Mouse (Mus musculus): ENCODE measurements around the gene Ndufs3. TPM values are rescaled to one million over a fixed set of nuclear protein-coding genes. Genes with fewer than 3 reads are reported as not detected.

Ndufs3 gene
- polyA plus RNA-seq, 1 experiment, result 268 TPM

DNA sequence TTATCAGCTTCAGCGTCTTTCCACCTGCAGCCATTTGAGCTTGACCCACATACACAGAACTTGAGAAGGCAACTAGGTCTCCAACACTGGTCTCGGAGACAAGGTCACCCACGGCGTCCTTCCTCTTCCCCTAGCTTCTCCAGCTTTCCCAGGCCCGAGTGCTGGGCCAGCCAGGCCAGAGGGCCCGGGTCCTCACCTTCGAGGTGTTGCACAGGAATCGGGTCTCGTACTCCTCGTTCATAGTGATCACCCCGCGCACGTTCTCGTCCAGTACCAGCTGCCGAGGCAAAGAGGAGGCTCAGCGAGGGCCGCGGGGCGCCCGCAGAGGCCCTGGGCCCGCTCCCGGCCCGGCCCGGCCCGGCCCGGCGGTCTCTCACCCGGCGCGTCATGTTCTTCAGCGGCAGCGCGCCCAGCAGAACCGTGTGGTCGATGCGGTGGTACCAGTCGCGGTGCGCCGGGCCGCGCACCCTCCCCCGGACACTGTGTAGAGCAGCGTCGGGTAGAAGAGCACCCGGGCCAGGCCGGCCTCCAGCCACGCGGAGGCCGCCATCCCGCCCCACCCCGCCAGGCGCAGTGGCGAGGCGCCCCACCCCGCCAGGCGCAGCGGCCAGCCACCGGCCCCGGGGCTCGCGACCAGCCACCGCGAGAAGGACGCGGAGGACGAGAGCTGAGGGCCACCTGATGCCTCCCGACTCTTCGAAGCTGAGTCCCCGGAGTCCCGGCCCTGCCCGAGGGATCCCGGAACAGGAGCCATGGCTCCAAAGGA, 12.8 kb upstream of the Ndufs3 start:
- H3K36me3 ChIP-seq (ENCODE audit: control insufficient read depth, insufficient read depth), result peaks cover 5% of the 10 kb centered on the region
- H3K79me2 ChIP-seq (ENCODE audit: control insufficient read depth, insufficient read depth), result peaks cover 43% of the 10 kb centered on the region
- peak overlapping the region; percentile 78 for H3K4me3 ChIP-seq
- peak overlapping the region; percentile 97 for H3K4me2 ChIP-seq (ENCODE audit: low read depth)
- peak in 1 of 3 experiments; percentile 32 for TF ChIP-seq MYOD1 (IDR thresholded peaks at IDR 0.05; ENCODE audit: control insufficient read depth in 1 of 3, insufficient read length in 2 of 3, low read depth in 2 of 3)
- no peak for TF ChIP-seq TCF3 (IDR thresholded peaks at IDR 0.05; ENCODE audit: insufficient read length, low read depth)
- TF ChIP-seq POLR2AphosphoS2 (IDR thresholded peaks at IDR 0.05; ENCODE audit: insufficient read length, low read depth), result peak; percentile 23
- peak; percentile 80 for TF ChIP-seq POLR2A (IDR thresholded peaks at IDR 0.05; ENCODE audit: insufficient read length, low read depth)
- no peaks in the 10 kb centered on the region for H3K27me3 ChIP-seq (ENCODE audit: control insufficient read depth, insufficient read depth, insufficient read length)
- H3ac ChIP-seq (ENCODE audit: control insufficient read depth, insufficient read length), result peak overlapping the region; percentile 76

DNA sequence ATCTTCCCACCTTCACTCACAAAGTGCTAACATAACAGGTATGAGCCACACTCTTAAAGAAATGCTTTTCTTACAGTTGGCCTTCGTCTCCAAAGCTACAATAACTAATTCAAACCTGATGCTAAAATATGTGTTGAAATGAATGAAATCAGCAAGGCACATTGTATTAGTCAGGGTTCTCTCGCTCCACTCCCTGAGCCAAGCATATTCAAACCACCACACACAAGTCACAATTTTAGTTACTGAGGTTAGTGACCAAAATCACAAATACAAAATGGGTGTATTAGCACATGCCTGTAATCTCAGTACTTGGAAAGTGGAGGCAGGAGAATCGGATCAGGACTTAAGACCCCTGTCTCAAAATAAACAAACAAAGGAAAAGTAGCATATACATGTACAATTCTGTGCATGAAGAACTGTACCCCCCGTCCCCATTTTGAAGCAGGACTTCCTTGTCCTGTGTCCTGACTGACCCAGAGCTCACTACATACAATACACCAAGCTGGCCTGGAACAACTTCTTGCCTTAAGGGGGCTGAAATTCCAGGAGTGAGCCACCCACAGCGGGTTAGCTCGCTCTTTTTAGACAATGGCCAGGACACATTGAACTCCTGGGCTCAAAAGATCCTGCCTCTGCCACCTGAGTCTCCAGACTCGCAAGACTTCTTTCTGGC, 12.1 kb upstream of the Ndufs3 start:
- Histone ChIP-seq H3K36me3 (ENCODE audit: control insufficient read depth, insufficient read depth) (peaks cover 7% of the 10 kb centered on the region), H3K27me3 (ENCODE audit: control insufficient read depth, insufficient read depth, insufficient read length) (no peaks in the 10 kb centered on the region), H3K79me2 (ENCODE audit: control insufficient read depth, insufficient read depth) (peaks cover 43% of the 10 kb centered on the region), H3K4me2 (ENCODE audit: low read depth) (peak overlapping the region; percentile 97), H3K4me3 (peak overlapping the region; percentile 78), H3ac (ENCODE audit: control insufficient read depth, insufficient read length) (peak overlapping the region; percentile 76)
- TF ChIP-seq SRF (IDR thresholded peaks at IDR 0.05; ENCODE audit: control insufficient read depth, insufficient read length, low read depth) (no peak), TCF3 (IDR thresholded peaks at IDR 0.05; ENCODE audit: insufficient read length, low read depth) (no peak), MAX (IDR thresholded peaks at IDR 0.05; ENCODE audit: low read depth) (no peak), USF1 (IDR thresholded peaks at IDR 0.05; ENCODE audit: low read depth) (no peak), MYOG (IDR thresholded peaks at IDR 0.05; ENCODE audit: control insufficient read depth in 1 of 3, insufficient read depth in 1 of 3, insufficient read length in 2 of 3, low read depth in 2 of 3) (no peak), POLR2AphosphoS2 (IDR thresholded peaks at IDR 0.05; ENCODE audit: insufficient read length, low read depth) (no peak), TCF12 (IDR thresholded peaks at IDR 0.05; ENCODE audit: insufficient read depth, poor library complexity, severe bottlenecking) (no peak), MYOD1 (IDR thresholded peaks at IDR 0.05; ENCODE audit: control insufficient read depth in 1 of 3, insufficient read length in 2 of 3, low read depth in 2 of 3) (no peak), REST (IDR thresholded peaks at IDR 0.05; ENCODE audit: insufficient read depth, insufficient read length) (no peak), POLR2A (IDR thresholded peaks at IDR 0.05; ENCODE audit: insufficient read length, low read depth) (no peak), E2F4 (IDR thresholded peaks at IDR 0.05; ENCODE audit: insufficient read depth) (no peak), CEBPB (IDR thresholded peaks at IDR 0.05; ENCODE audit: insufficient read depth, poor library complexity, severe bottlenecking) (no peak)

DNA sequence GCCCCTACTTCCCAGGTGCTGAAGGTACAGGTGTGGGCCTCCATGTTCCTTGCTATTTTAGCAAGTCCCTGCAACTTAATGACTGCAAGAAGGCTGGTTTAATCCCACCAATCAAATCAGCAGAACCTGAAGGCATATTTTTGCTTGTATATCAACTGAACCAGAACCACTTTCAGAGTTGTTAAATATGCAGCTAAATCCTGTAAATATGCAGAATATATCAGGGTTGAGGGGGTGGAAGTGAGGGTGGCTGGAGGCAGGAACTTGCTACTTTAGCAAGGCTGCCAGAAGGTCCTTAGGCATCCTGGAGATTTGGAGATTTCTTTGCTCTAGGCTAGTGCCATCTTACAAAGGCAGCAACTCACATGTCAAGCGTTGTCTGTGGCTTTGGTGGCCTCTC, 10.9 kb upstream of the Ndufs3 start:
- H3K27me3 ChIP-seq (ENCODE audit: control insufficient read depth, insufficient read depth, insufficient read length), result no peaks in the 10 kb centered on the region
- H3K79me2 ChIP-seq (ENCODE audit: control insufficient read depth, insufficient read depth), result peaks cover 43% of the 10 kb centered on the region
- H3ac ChIP-seq (ENCODE audit: control insufficient read depth, insufficient read length), result no peak overlapping the region
- H3K4me3 ChIP-seq, result no peak overlapping the region
- TF ChIP-seq MYOD1 (IDR thresholded peaks at IDR 0.05; ENCODE audit: control insufficient read depth in 1 of 3, insufficient read length in 2 of 3, low read depth in 2 of 3), result no peak
- TF ChIP-seq TCF3 (IDR thresholded peaks at IDR 0.05; ENCODE audit: insufficient read length, low read depth), result no peak
- no peak for TF ChIP-seq POLR2A (IDR thresholded peaks at IDR 0.05; ENCODE audit: insufficient read length, low read depth)
- no peak for TF ChIP-seq POLR2AphosphoS2 (IDR thresholded peaks at IDR 0.05; ENCODE audit: insufficient read length, low read depth)
- no peak for TF ChIP-seq E2F4 (IDR thresholded peaks at IDR 0.05; ENCODE audit: insufficient read depth)
- no peak for TF ChIP-seq CEBPB (IDR thresholded peaks at IDR 0.05; ENCODE audit: insufficient read depth, poor library complexity, severe bottlenecking)
- TF ChIP-seq MAX (IDR thresholded peaks at IDR 0.05; ENCODE audit: low read depth), result no peak
- TF ChIP-seq MYOG (IDR thresholded peaks at IDR 0.05; ENCODE audit: control insufficient read depth in 1 of 3, insufficient read depth in 1 of 3, insufficient read length in 2 of 3, low read depth in 2 of 3), result no peak
- TF ChIP-seq REST (IDR thresholded peaks at IDR 0.05; ENCODE audit: insufficient read depth, insufficient read length), result no peak
- TF ChIP-seq USF1 (IDR thresholded peaks at IDR 0.05; ENCODE audit: low read depth), result no peak
- no peak for TF ChIP-seq SRF (IDR thresholded peaks at IDR 0.05; ENCODE audit: control insufficient read depth, insufficient read length, low read depth)
- no peak for TF ChIP-seq TCF12 (IDR thresholded peaks at IDR 0.05; ENCODE audit: insufficient read depth, poor library complexity, severe bottlenecking)
- H3K4me2 ChIP-seq (ENCODE audit: low read depth), result peak overlapping the region; percentile 97
- H3K36me3 ChIP-seq (ENCODE audit: control insufficient read depth, insufficient read depth), result peaks cover 18% of the 10 kb centered on the region

DNA sequence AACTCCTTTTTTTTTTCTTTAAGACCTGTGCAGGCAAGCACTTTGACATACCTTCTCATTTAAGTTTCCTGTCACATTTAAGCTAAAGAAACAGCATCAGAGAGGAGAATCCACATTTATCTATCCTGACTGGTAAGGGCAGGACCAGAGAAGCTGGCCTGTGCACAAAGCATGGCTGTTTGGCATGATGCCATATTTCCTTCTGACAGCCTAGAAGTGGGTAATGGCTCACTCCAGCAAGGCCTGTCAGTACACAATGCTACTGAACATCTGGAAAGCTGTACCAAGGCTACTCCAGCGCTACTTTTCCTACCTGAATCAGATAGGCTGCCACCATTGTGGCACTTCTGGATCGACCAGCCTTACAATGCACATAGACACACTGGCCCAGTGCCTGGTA, 9.0 kb upstream of the Ndufs3 start:
- no peak for TF ChIP-seq USF1 (IDR thresholded peaks at IDR 0.05; ENCODE audit: low read depth)
- TF ChIP-seq MYOD1 (IDR thresholded peaks at IDR 0.05; ENCODE audit: control insufficient read depth in 1 of 3, insufficient read length in 2 of 3, low read depth in 2 of 3), result no peak
- no peak for TF ChIP-seq TCF3 (IDR thresholded peaks at IDR 0.05; ENCODE audit: insufficient read length, low read depth)
- TF ChIP-seq MYOG (IDR thresholded peaks at IDR 0.05; ENCODE audit: control insufficient read depth in 1 of 3, insufficient read depth in 1 of 3, insufficient read length in 2 of 3, low read depth in 2 of 3), result no peak
- TF ChIP-seq POLR2A (IDR thresholded peaks at IDR 0.05; ENCODE audit: insufficient read length, low read depth), result no peak
- TF ChIP-seq MAX (IDR thresholded peaks at IDR 0.05; ENCODE audit: low read depth), result no peak
- TF ChIP-seq TCF12 (IDR thresholded peaks at IDR 0.05; ENCODE audit: insufficient read depth, poor library complexity, severe bottlenecking), result no peak
- no peak for TF ChIP-seq SRF (IDR thresholded peaks at IDR 0.05; ENCODE audit: control insufficient read depth, insufficient read length, low read depth)
- no peak for TF ChIP-seq POLR2AphosphoS2 (IDR thresholded peaks at IDR 0.05; ENCODE audit: insufficient read length, low read depth)
- TF ChIP-seq E2F4 (IDR thresholded peaks at IDR 0.05; ENCODE audit: insufficient read depth), result no peak
- no peak for TF ChIP-seq CEBPB (IDR thresholded peaks at IDR 0.05; ENCODE audit: insufficient read depth, poor library complexity, severe bottlenecking)
- peaks cover 43% of the 10 kb centered on the region for H3K79me2 ChIP-seq (ENCODE audit: control insufficient read depth, insufficient read depth)
- H3K4me2 ChIP-seq (ENCODE audit: low read depth), result no peak overlapping the region
- no peak overlapping the region for H3ac ChIP-seq (ENCODE audit: control insufficient read depth, insufficient read length)
- H3K4me3 ChIP-seq, result no peak overlapping the region
- H3K27me3 ChIP-seq (ENCODE audit: control insufficient read depth, insufficient read depth, insufficient read length), result no peaks in the 10 kb centered on the region
- peaks cover 32% of the 10 kb centered on the region for H3K36me3 ChIP-seq (ENCODE audit: control insufficient read depth, insufficient read depth)
